Mouse (Mus musculus) cerebellum, postnatal 10 days (tissue): ENCODE measurements at regions not wholly inside any gene's neighbourhood (a gene's known extent, or its start where the extent isn't known, plus 50 kb on each side); places are given as distances from the start of the nearest gene placed in this dataset.
A peak's percentile ranks its signal among the peaks of the same experiment; 100 is the strongest.

ENCODE experiments used
- DNase-seq, 2 experiments: peaks; one replicate each; pipeline ENCODE4 v3.0.0; 2021; ENCODE audit warnings: mixed read lengths in 2 of 2

- DNase-seq, result peak; percentile 32 to 48
Observed at GRCm38 (mm10) chr7:119089931-119090330, 94.5 kb downstream of the Gpr139 start.

- no peak for DNase-seq
Observed at GRCm38 (mm10) chr7:119088537-119088936, 93.5 kb upstream of the Gprc5b start.

GRCm38 (mm10) chr7:119087723-119088419 is 92.9 kb upstream of the Gprc5b start:
- DNase-seq, result no peak

- DNase-seq, result no peak
Observed at GRCm38 (mm10) chr7:119085696-119086451, 90.9 kb upstream of the Gprc5b start.

- peak; percentile 21 to 50 for DNase-seq
Observed at GRCm38 (mm10) chr7:119076712-119077619, 82.0 kb upstream of the Gprc5b start.

- no peak for DNase-seq
Observed at GRCm38 (mm10) chr7:119066026-119066425, 71.0 kb upstream of the Gprc5b start.
